Mouse (Mus musculus): Measurements from ENCODE around the gene Hcar1. TPM values are rescaled to one million over a fixed set of nuclear protein-coding genes. Genes with fewer than 3 reads are reported as not detected.

Hcar1 gene
- 3.0 TPM for polyA plus RNA-seq (2014; fragmentation: Illumina TruSeq; extraction: RNeasy Lipid Tissue Mini Kit (QIAGEN cat#74804); ENCODE audit: low read depth, low replicate concordance)

DNA sequence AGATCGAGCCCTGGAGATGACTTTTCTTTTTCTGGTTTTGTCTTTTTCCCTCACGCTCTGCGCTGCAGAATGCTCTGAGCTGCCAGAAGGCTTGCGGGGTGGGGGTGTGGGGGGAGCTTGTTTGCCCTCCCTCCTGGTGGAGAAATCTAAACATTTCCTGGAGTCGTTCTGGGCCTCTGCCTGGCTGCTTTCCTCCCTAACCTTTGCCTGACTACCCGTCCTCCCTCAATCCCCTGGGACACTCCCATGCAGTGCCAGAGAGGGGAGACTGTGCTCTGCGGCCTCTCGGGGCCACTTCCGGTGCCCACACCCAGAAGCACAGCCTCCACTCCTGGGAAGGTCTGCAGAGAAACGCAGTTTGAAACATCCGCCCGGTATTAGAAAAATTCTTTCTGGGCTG lies at the start of gene Hcar1:
Hcar1 (minus strand) TSS at position 93 of the 400 bp plus-strand sequence.

DNA sequence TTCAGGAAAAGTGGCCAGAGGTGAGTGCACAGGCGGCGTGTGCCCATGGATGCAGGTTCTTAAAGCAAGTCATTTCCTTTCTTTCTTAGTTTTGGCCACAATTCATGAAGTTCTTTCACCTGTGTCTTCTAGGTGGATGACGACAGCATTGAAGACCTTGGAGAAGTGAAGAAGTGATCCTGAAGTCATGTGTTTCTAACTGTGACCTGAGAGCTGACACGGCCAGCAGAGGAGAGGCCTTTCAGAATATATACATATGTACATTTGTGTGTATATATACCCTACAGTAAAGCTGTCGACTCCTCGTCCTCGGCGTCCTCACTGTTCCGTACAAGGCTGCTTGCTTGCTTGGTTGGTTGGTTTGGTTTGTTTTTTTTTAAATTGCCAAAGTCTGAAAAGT lies 47.3 kb upstream of the Hcar1 start, which contains the start of gene Gm43518:
Gm43518 (plus strand) TSS at position 301 of the 400 bp plus-strand sequence.

DNA sequence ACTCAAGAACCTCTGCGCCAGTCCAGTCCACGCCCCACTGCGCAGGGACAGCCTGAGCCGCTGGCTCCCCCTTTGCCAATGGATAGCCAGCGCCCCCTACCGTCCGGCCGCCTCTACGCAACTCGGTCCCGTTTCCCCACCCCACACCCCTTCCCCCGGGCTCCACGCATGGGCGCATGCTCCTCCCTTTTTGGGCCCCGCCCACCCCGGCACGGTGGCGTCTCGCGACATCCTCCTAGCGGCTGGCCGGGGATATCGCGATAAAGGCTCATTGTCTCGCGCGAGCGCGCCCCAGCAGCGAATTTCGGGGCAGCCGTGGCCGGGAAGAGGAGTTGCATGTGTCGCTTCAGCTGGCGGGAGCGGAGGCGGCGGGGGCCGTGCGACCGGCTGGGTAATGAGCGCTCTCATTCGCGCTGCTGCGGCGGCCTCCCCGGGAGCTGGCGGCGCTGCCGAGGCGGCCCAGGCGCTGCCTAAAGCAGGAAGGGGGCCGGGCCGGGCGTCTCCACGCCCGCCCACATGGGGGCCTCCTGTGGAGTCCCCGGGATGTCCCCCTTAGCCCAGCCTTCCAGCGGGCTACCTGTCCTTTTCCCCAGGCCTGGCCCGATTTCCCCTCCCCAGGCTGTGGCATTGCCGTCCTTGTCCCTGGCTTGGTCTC lies 27.3 kb upstream of the Hcar1 start, which contains the start of gene Denr:
Denr (plus strand) TSS at position 200 of the 655 bp plus-strand sequence.

DNA sequence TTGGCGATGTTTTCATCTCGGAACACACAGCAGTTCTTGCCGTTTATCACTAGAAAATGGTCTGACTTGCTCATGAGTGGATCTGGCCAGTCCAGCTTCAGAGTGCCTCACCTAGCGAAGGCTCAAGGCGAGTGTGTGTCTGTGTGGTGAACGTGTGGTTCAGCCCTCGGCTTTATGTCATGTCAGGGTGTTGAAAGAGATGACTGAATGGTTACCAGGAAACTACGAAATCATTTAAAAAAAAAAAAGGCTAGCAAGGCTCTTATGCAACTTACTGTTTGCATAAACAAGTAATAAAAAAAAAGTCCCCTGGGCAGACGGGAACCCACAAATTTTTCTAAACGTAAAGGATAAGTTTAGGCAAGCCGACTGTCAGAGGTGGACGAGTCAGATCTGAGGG lies 14.5 kb downstream of the Hcar1 start, which contains the start of gene Hcar2:
Hcar2 (minus strand) TSS at position 135 of the 400 bp plus-strand sequence.

Other genes starting within 250 kb of the Hcar1 start
- gene Clip1, start 195.4 kb downstream of the Hcar1 start, polyA plus RNA-seq (2014; fragmentation: Illumina TruSeq; extraction: RNeasy Lipid Tissue Mini Kit (QIAGEN cat#74804); ENCODE audit: low read depth, low replicate concordance): 86.7 TPM
- gene Zcchc8, start 158.9 kb downstream of the Hcar1 start, polyA plus RNA-seq (2014; fragmentation: Illumina TruSeq; extraction: RNeasy Lipid Tissue Mini Kit (QIAGEN cat#74804); ENCODE audit: low read depth, low replicate concordance): 91.6 TPM
- gene Rsrc2, start 130.6 kb downstream of the Hcar1 start, polyA plus RNA-seq (2014; fragmentation: Illumina TruSeq; extraction: RNeasy Lipid Tissue Mini Kit (QIAGEN cat#74804); ENCODE audit: low read depth, low replicate concordance): 297 TPM
- gene Kntc1, start 130.3 kb downstream of the Hcar1 start, polyA plus RNA-seq (2014; fragmentation: Illumina TruSeq; extraction: RNeasy Lipid Tissue Mini Kit (QIAGEN cat#74804); ENCODE audit: low read depth, low replicate concordance): 2.4 TPM
- gene Hcar2, start 14.5 kb downstream of the Hcar1 start, polyA plus RNA-seq (2014; fragmentation: Illumina TruSeq; extraction: RNeasy Lipid Tissue Mini Kit (QIAGEN cat#74804); ENCODE audit: low read depth, low replicate concordance): 1.6 TPM
- gene Denr, start 27.2 kb upstream of the Hcar1 start, polyA plus RNA-seq (2014; fragmentation: Illumina TruSeq; extraction: RNeasy Lipid Tissue Mini Kit (QIAGEN cat#74804); ENCODE audit: low read depth, low replicate concordance): 329 TPM
- gene Gm43518, start 47.4 kb upstream of the Hcar1 start, polyA plus RNA-seq (2014; fragmentation: Illumina TruSeq; extraction: RNeasy Lipid Tissue Mini Kit (QIAGEN cat#74804); ENCODE audit: low read depth, low replicate concordance): not detected
- 4.1 TPM for gene Ccdc62, start 50.7 kb upstream of the Hcar1 start, polyA plus RNA-seq (2014; fragmentation: Illumina TruSeq; extraction: RNeasy Lipid Tissue Mini Kit (QIAGEN cat#74804); ENCODE audit: low read depth, low replicate concordance)
- 0.29 TPM for gene Hip1r, start 93.6 kb upstream of the Hcar1 start, polyA plus RNA-seq (2014; fragmentation: Illumina TruSeq; extraction: RNeasy Lipid Tissue Mini Kit (QIAGEN cat#74804); ENCODE audit: low read depth, low replicate concordance)
- gene Vps37b, start 152.2 kb upstream of the Hcar1 start, polyA plus RNA-seq (2014; fragmentation: Illumina TruSeq; extraction: RNeasy Lipid Tissue Mini Kit (QIAGEN cat#74804); ENCODE audit: low read depth, low replicate concordance): 23.1 TPM
- 0.58 TPM for gene Abcb9, start 215.8 kb upstream of the Hcar1 start, polyA plus RNA-seq (2014; fragmentation: Illumina TruSeq; extraction: RNeasy Lipid Tissue Mini Kit (QIAGEN cat#74804); ENCODE audit: low read depth, low replicate concordance)
- 3.1 TPM for gene Ogfod2, start 232.3 kb upstream of the Hcar1 start, polyA plus RNA-seq (2014; fragmentation: Illumina TruSeq; extraction: RNeasy Lipid Tissue Mini Kit (QIAGEN cat#74804); ENCODE audit: low read depth, low replicate concordance)
- gene Arl6ip4, start 236.1 kb upstream of the Hcar1 start, polyA plus RNA-seq (2014; fragmentation: Illumina TruSeq; extraction: RNeasy Lipid Tissue Mini Kit (QIAGEN cat#74804); ENCODE audit: low read depth, low replicate concordance): 3.7 TPM

Measured in adrenal gland, adult 10 weeks (tissue).